Mouse (Mus musculus) MEL (cell line): Measurements from ENCODE around the gene Oard1. TPM values are rescaled to one million over a fixed set of nuclear protein-coding genes. Genes with fewer than 3 reads are reported as not detected.
A peak's percentile ranks its signal among the peaks of the same experiment; 100 is the strongest.

Experiments
- DNase-seq: peaks from one replicate; pipeline ENCODE4 v3.0.0; 2011; ENCODE audit warnings: low read depth, low spot score
- H3K27ac ChIP-seq: 2 replicates; pipeline ENCODE4 v1.5.1; 2012; ENCODE audit warnings: low read depth, mild to moderate bottlenecking, control low read depth, low read length, moderate library complexity; ENCODE audit not compliant: control insufficient read depth
- H3K27me3 ChIP-seq, 2 experiments: fragments of 150-350 bp in 1 of 2; sonication (generic) in 1 of 2; 2 replicates each; pipeline ENCODE4 v1.6.1; 2012; ENCODE audit warnings: low read length in 2 of 2, mild to moderate bottlenecking in 2 of 2, improper control_type of control experiment in 1 of 2, moderate library complexity in 1 of 2; ENCODE audit not compliant: insufficient read depth in 2 of 2, control insufficient read depth in 1 of 2
- H3K36me3 ChIP-seq, 2 experiments: 2 replicates each; pipeline ENCODE4 v1.6.1; 2012 to 2014; ENCODE audit warnings: low read length in 2 of 2, improper control_type of control experiment in 1 of 2, inconsistent platforms in 1 of 2, mild to moderate bottlenecking in 1 of 2; ENCODE audit not compliant: insufficient read depth in 2 of 2, control insufficient read depth in 1 of 2
- H3K4me1 ChIP-seq, 2 experiments: fragments of 150-350 bp in 1 of 2; sonication (generic) in 1 of 2; 2 replicates each; pipeline ENCODE4 v1.6.1; 2012; ENCODE audit warnings: low read length in 2 of 2, improper control_type of control experiment in 1 of 2, mild to moderate bottlenecking in 1 of 2; ENCODE audit not compliant: insufficient read depth in 2 of 2, control insufficient read depth in 1 of 2
- H3K4me3 ChIP-seq, 2 experiments: fragments of 150-350 bp in 1 of 2; sonication (generic) in 1 of 2; 2 replicates each; pipeline ENCODE4 v1.5.1; 2012; ENCODE audit warnings: low read depth in 2 of 2, low read length in 2 of 2, mild to moderate bottlenecking in 2 of 2, moderate library complexity in 2 of 2, control low read depth in 1 of 2, improper control_type of control experiment in 1 of 2; ENCODE audit not compliant: control insufficient read depth in 1 of 2, insufficient read depth in 1 of 2
- H3K79me2 ChIP-seq: 2 replicates; pipeline ENCODE4 v1.6.1; 2012; ENCODE audit warnings: mild to moderate bottlenecking, low read length, moderate library complexity; ENCODE audit not compliant: control insufficient read depth, poor library complexity, insufficient read depth
- H3K9ac ChIP-seq: 2 replicates; pipeline ENCODE4 v1.6.1; 2012; ENCODE audit warnings: low read depth, mild to moderate bottlenecking, control low read depth, low read length, moderate library complexity; ENCODE audit not compliant: control insufficient read depth, poor library complexity, severe bottlenecking
- H3K9me3 ChIP-seq: fragments of 150-350 bp; sonication (generic); replicated peaks from 2 replicates; pipeline ENCODE4 v1.6.1; 2012; ENCODE audit warnings: mild to moderate bottlenecking, low read length, improper control_type of control experiment, moderate library complexity; ENCODE audit not compliant: insufficient read depth
- CHD1 ChIP-seq: IDR thresholded peaks from 2 replicates; pipeline ENCODE4 v1.6.1; 2012; ENCODE audit warnings: low read depth, mild to moderate bottlenecking, inconsistent platforms, low read length, improper control_type of control experiment
- CTCF ChIP-seq, 3 experiments: IDR thresholded peaks in 2 of 3; conservative IDR thresholded peaks in 1 of 3; 2 replicates each; pipeline ENCODE4 v1.5.1; 2011 to 2012; ENCODE audit warnings: low read length in 3 of 3, low read depth in 2 of 3, mild to moderate bottlenecking in 2 of 3, improper control_type of control experiment in 1 of 3, inconsistent platforms in 1 of 3, mixed read lengths in 1 of 3, moderate library complexity in 1 of 3; ENCODE audit not compliant: control insufficient read depth in 1 of 3, insufficient read depth in 1 of 3, poor library complexity in 1 of 3, severe bottlenecking in 1 of 3
- E2F4 ChIP-seq: IDR thresholded peaks from 2 replicates; pipeline ENCODE4 v1.6.1; 2011; ENCODE audit warnings: low read depth, low read length, improper control_type of control experiment, borderline replicate concordance
- ELF1 ChIP-seq: IDR thresholded peaks from 2 replicates; pipeline ENCODE4 v1.6.1; 2014; ENCODE audit warnings: low read depth, mild to moderate bottlenecking, inconsistent platforms, low read length, improper control_type of control experiment, moderate library complexity
- GABPA ChIP-seq: IDR thresholded peaks from 2 replicates; pipeline ENCODE4 v1.6.1; 2012; ENCODE audit warnings: low read depth, mild to moderate bottlenecking, inconsistent platforms, low read length, improper control_type of control experiment, moderate library complexity
- HCFC1 ChIP-seq: IDR thresholded peaks from 2 replicates; pipeline ENCODE4 v1.6.1; 2012; ENCODE audit warnings: low read depth, mild to moderate bottlenecking, inconsistent platforms, low read length, improper control_type of control experiment, moderate library complexity
- MAFK ChIP-seq: IDR thresholded peaks from 2 replicates; pipeline ENCODE4 v1.6.1; 2011; ENCODE audit warnings: low read depth, mild to moderate bottlenecking, low read length, improper control_type of control experiment, borderline replicate concordance
- MAX ChIP-seq: IDR thresholded peaks from 2 replicates; pipeline ENCODE4 v1.6.1; 2011; ENCODE audit warnings: low read length, improper control_type of control experiment
- MEF2A ChIP-seq: IDR thresholded peaks from 2 replicates; pipeline ENCODE4 v1.6.1; 2014; ENCODE audit warnings: low read depth, mild to moderate bottlenecking, inconsistent platforms, low read length, improper control_type of control experiment; ENCODE audit not compliant: poor library complexity, insufficient replicate concordance, severe bottlenecking; ENCODE audit errors: extremely low read depth
- MXI1 ChIP-seq: IDR thresholded peaks from 2 replicates; pipeline ENCODE4 v1.6.1; 2011; ENCODE audit warnings: mild to moderate bottlenecking, low read depth, low read length, improper control_type of control experiment
- MYB ChIP-seq: IDR thresholded peaks from 2 replicates; pipeline ENCODE4 v1.6.1; 2011; ENCODE audit warnings: mild to moderate bottlenecking, low read depth, low read length, improper control_type of control experiment
- MYC ChIP-seq: IDR thresholded peaks from 2 replicates; pipeline ENCODE4 v1.6.1; 2011; ENCODE audit warnings: low read depth, mild to moderate bottlenecking, low read length, improper control_type of control experiment, moderate library complexity
- NELFE ChIP-seq: IDR thresholded peaks from 2 replicates; pipeline ENCODE4 v1.6.1; 2011; ENCODE audit warnings: low read depth, low read length, improper control_type of control experiment
- POLR2A ChIP-seq, 2 experiments: IDR thresholded peaks; 2 replicates each; pipeline ENCODE4 v1.6.1; 2011 to 2012; ENCODE audit warnings: low read length in 2 of 2, mild to moderate bottlenecking in 2 of 2, control low read depth in 1 of 2, improper control_type of control experiment in 1 of 2, low read depth in 1 of 2, moderate library complexity in 1 of 2; ENCODE audit not compliant: control insufficient read depth in 1 of 2, insufficient read depth in 1 of 2, poor library complexity in 1 of 2
- SIN3A ChIP-seq: IDR thresholded peaks from 2 replicates; pipeline ENCODE4 v1.6.1; 2012; ENCODE audit warnings: low read length, improper control_type of control experiment, inconsistent platforms
- SMC3 ChIP-seq: IDR thresholded peaks from 2 replicates; pipeline ENCODE4 v1.6.1; 2011; ENCODE audit warnings: low read depth, low read length, improper control_type of control experiment
- TAL1 ChIP-seq: IDR thresholded peaks from 2 replicates; pipeline ENCODE4 v1.6.1; 2012; ENCODE audit warnings: mild to moderate bottlenecking, inconsistent platforms, low read length, moderate library complexity, mixed read lengths
- TBP ChIP-seq: IDR thresholded peaks from 2 replicates; pipeline ENCODE4 v1.8.0; 2011; ENCODE audit warnings: low read depth, low read length, improper control_type of control experiment
- TCF12 ChIP-seq: IDR thresholded peaks from 2 replicates; pipeline ENCODE4 v1.6.1; 2014; ENCODE audit warnings: low read depth, mild to moderate bottlenecking, inconsistent platforms, low read length, improper control_type of control experiment, moderate library complexity
- USF1 ChIP-seq: IDR thresholded peaks from 2 replicates; pipeline ENCODE4 v1.6.1; 2014; ENCODE audit warnings: low read depth, mild to moderate bottlenecking, inconsistent platforms, low read length, improper control_type of control experiment, moderate library complexity
- USF2 ChIP-seq, 2 experiments: IDR thresholded peaks; 2 replicates each; pipeline ENCODE4 v1.6.1; 2011 to 2012; ENCODE audit warnings: improper control_type of control experiment in 2 of 2, low read length in 2 of 2, borderline replicate concordance in 1 of 2, inconsistent platforms in 1 of 2, low read depth in 1 of 2, mild to moderate bottlenecking in 1 of 2; ENCODE audit not compliant: insufficient read depth in 1 of 2
- polyA plus RNA-seq, 2 experiments: library from polyadenylated mRNA; stranded (reverse) in 1 of 2; unstranded in 1 of 2; fragments of >175 nt in 1 of 2; fragments of >200 nt in 1 of 2; gene quantifications; 2 replicates each; pipeline versions ENCODE4 v1.2.1 to v1.2.4; 2012; ENCODE audit warnings: low replicate concordance in 2 of 2, low read depth in 1 of 2; ENCODE audit not compliant: insufficient read length in 2 of 2, insufficient read depth in 1 of 2, missing spikeins in 1 of 2
- total RNA-seq: library from RNA; depleted of rRNA; stranded (reverse); fragments of 300-350 nt; gene quantifications from 2 replicates; pipeline ENCODE4 v1.2.3, GENCODE M21; 2012

Oard1 gene
- total and polyA plus RNA-seq, 3 experiments: 21.2 to 24.4 TPM; not detected in 1

GRCm38 (mm10) chr17:48407154-48407553 is 2.7 kb upstream of the Oard1 start:
- Histone ChIP-seq H3K79me2 (peaks cover 70% of the 10 kb centered on the region), H3K9ac (peak overlapping the region; percentile 98), H3K4me1 (peaks cover 7 to 24% of the 10 kb centered on the region in 2 experiments), H3K27ac (peak overlapping the region; percentile 100), H3K9me3 (no peaks in the 10 kb centered on the region), H3K4me3 (peak overlapping the region; percentile 65 to 84; a peak in 2 of 4 replicates), H3K27me3 (no peaks in the 10 kb centered on the region), H3K36me3 (peaks cover 9 to 50% of the 10 kb centered on the region in 2 experiments)
- TF ChIP-seq TCF12 (no peak), MAFK (no peak), NELFE (no peak)
- peak; percentile 28 for DNase-seq

- H3K4me1 ChIP-seq: peaks cover 7 to 24% of the 10 kb centered on the region in 2 experiments
- peak overlapping the region; percentile 65 to 84 for H3K4me3 ChIP-seq
- H3K79me2 ChIP-seq: peaks cover 63% of the 10 kb centered on the region
- peak overlapping the region; percentile 98 for H3K9ac ChIP-seq
- H3K9me3 ChIP-seq: no peaks in the 10 kb centered on the region
- H3K27me3 ChIP-seq: no peaks in the 10 kb centered on the region
- TF ChIP-seq E2F4 (peak; percentile 80), SMC3 (no peak), USF2 (IDR thresholded peaks at IDR 0.05; ENCODE audit: borderline replicate concordance in 1 of 2, insufficient read depth in 1 of 2, low read depth in 1 of 2, low read length in 2 of 2) (no peak), CHD1 (peak; percentile 45; the same call in 1 of the 2 replicates), MAX (0 out of 2 replicates have a peak, but pooled peaks have one; percentile 26)
- DNase-seq: peak; percentile 47
- H3K36me3 ChIP-seq: peaks cover 4 to 50% of the 10 kb centered on the region in 2 experiments; a peak in 3 of 4 replicates
- H3K27ac ChIP-seq: peak overlapping the region; percentile 100
Measured at GRCm38 (mm10) chr17:48407910-48408525, 1.8 kb upstream of the Oard1 start.

- Histone ChIP-seq H3K4me1 (peaks cover 7 to 24% of the 10 kb centered on the region in 2 experiments), H3K9me3 (no peaks in the 10 kb centered on the region), H3K4me3 (peak overlapping the region; percentile 71 to 84), H3K9ac (peak overlapping the region; percentile 98), H3K27me3 (no peaks in the 10 kb centered on the region), H3K36me3 (peaks cover 4 to 49% of the 10 kb centered on the region in 2 experiments; a peak in 3 of 4 replicates), H3K27ac (peak overlapping the region; percentile 100), H3K79me2 (peaks cover 62% of the 10 kb centered on the region)
- DNase-seq: peak; percentile 95
- TF ChIP-seq TCF12 (peak; percentile 82), SIN3A (peak; percentile 83), GABPA (no peak), MEF2A (no peak), ELF1 (no peak; the same call in 1 of the 2 replicates), USF1 (no peak), TAL1 (peak; percentile 88), E2F4 (peak; percentile 82), CHD1 (peak; percentile 68; the same call in 1 of the 2 replicates), HCFC1 (peak; percentile 73), MYB (no peak), MAFK (no peak), MAX (no peak; the same call in 1 of the 2 replicates), CTCF (IDR thresholded peaks at IDR 0.05 in 2 of 3, conservative IDR thresholded peaks at IDR 0.05 in 1 of 3; ENCODE audit: control insufficient read depth in 1 of 3, insufficient read depth in 1 of 3, low read depth in 2 of 3, low read length in 3 of 3, poor library complexity in 1 of 3, severe bottlenecking in 1 of 3) (no peak), SMC3 (no peak), POLR2A (IDR thresholded peaks at IDR 0.05; ENCODE audit: control insufficient read depth in 1 of 2, insufficient read depth in 1 of 2, low read depth in 1 of 2, low read length in 2 of 2, poor library complexity in 1 of 2) (peak in 1 of 2 experiments; percentile 65; a peak in 2 of 4 replicates), MYC (no peak; the same call in 1 of the 2 replicates), MXI1 (peak; percentile 75; the same call in 1 of the 2 replicates), TBP (no peak; the same call in 1 of the 2 replicates)
Measured at GRCm38 (mm10) chr17:48408526-48409291, 1.1 kb upstream of the Oard1 start.
